Mouse (Mus musculus): Measurements from ENCODE around the gene Gga3. TPM values are rescaled to one million over a fixed set of nuclear protein-coding genes. Genes with fewer than 3 reads are reported as not detected.
A peak's percentile ranks its signal among the peaks of the same experiment; 100 is the strongest.

Gene Gga3
- polyA plus RNA-seq, 1 experiment from 2014 or later = 10.8 TPM

- Histone ChIP-seq H3K27ac (0 out of 2 replicates have a peak overlapping the region, but pooled peaks have one; percentile 13), H3K9me3 (replicated peaks; ENCODE audit: low read length) (no peaks in the 10 kb centered on the region), H3K36me3 (ENCODE audit: insufficient read depth, low read length) (peaks cover 32% of the 10 kb centered on the region), H3K4me3 (replicated peaks; ENCODE audit: low read depth, low read length) (no peak overlapping the region), H3K9ac (ENCODE audit: low read depth, low read length) (no peak overlapping the region), H3K4me2 (ENCODE audit: low read length) (no peak overlapping the region), H3K4me1 (replicated peaks; ENCODE audit: insufficient read depth, low read length) (peaks cover 21% of the 10 kb centered on the region; the same call in 1 of the 2 replicates), H3K27me3 (ENCODE audit: insufficient read depth, low read length) (no peaks in the 10 kb centered on the region)
- DNase-seq (ENCODE audit: low spot score) (no peak), ATAC-seq (replicated peaks; ENCODE audit: low FRiP score, low read depth) (no peak)
- TF ChIP-seq CTCF (IDR thresholded peaks at IDR 0.05; ENCODE audit: low read depth) = no peak
- WGBS = 81% methylated on average over 3 of the region's 3 CpGs
These were observed 5.7 kb upstream of the Gga3 start for GRCm38 (mm10) chr11:115609576-115609975.

GRCm38 (mm10) chr11:115608421-115609399 is 4.9 kb upstream of the Gga3 start:
- Histone ChIP-seq H3K27me3 (ENCODE audit: insufficient read depth, low read length) (no peaks in the 10 kb centered on the region), H3K4me3 (replicated peaks; ENCODE audit: low read depth, low read length) (no peak overlapping the region), H3K4me2 (ENCODE audit: low read length) (no peak overlapping the region), H3K36me3 (ENCODE audit: insufficient read depth, low read length) (peaks cover 32% of the 10 kb centered on the region), H3K27ac (0 out of 2 replicates have a peak overlapping the region, but pooled peaks have one; percentile 13), H3K9ac (ENCODE audit: low read depth, low read length) (no peak overlapping the region), H3K9me3 (replicated peaks; ENCODE audit: low read length) (no peaks in the 10 kb centered on the region), H3K4me1 (replicated peaks; ENCODE audit: insufficient read depth, low read length) (peaks cover 16% of the 10 kb centered on the region; the same call in 1 of the 2 replicates)
- ATAC-seq (replicated peaks; ENCODE audit: low FRiP score, low read depth) = no peak
- WGBS = 81% methylated on average over 23 of the region's 23 CpGs
- no peak for TF ChIP-seq CTCF (IDR thresholded peaks at IDR 0.05; ENCODE audit: low read depth)
- DNase-seq (ENCODE audit: low spot score) = no peak

GRCm38 (mm10) chr11:115606733-115607132 is 2.9 kb upstream of the Gga3 start:
- no peak overlapping the region for H3K4me3 ChIP-seq (replicated peaks; ENCODE audit: low read depth, low read length)
- no peaks in the 10 kb centered on the region for H3K9me3 ChIP-seq (replicated peaks; ENCODE audit: low read length)
- no peak for TF ChIP-seq CTCF (IDR thresholded peaks at IDR 0.05; ENCODE audit: low read depth)
- no peaks in the 10 kb centered on the region for H3K27me3 ChIP-seq (ENCODE audit: insufficient read depth, low read length)
- ATAC-seq (replicated peaks; ENCODE audit: low FRiP score, low read depth) = no peak
- 93% methylated on average over 18 of the region's 18 CpGs for WGBS
- no peak overlapping the region for H3K9ac ChIP-seq (ENCODE audit: low read depth, low read length)
- H3K4me1 ChIP-seq (replicated peaks; ENCODE audit: insufficient read depth, low read length) = peaks cover 16% of the 10 kb centered on the region
- H3K27ac ChIP-seq = no peak overlapping the region
- H3K36me3 ChIP-seq (ENCODE audit: insufficient read depth, low read length) = peaks cover 32% of the 10 kb centered on the region
- H3K4me2 ChIP-seq (ENCODE audit: low read length) = no peak overlapping the region
- no peak for DNase-seq (ENCODE audit: low spot score)

GRCm38 (mm10) chr11:115604304-115604696 is 449 bp upstream of the Gga3 start:
- Histone ChIP-seq H3K9me3 (replicated peaks; ENCODE audit: low read length) (no peaks in the 10 kb centered on the region), H3K27me3 (ENCODE audit: insufficient read depth, low read length) (no peaks in the 10 kb centered on the region), H3K4me2 (ENCODE audit: low read length) (peak overlapping the region; percentile 96), H3K4me3 (replicated peaks; ENCODE audit: low read depth, low read length) (peak overlapping the region; percentile 98), H3K9ac (ENCODE audit: low read depth, low read length) (peak overlapping the region; percentile 97), H3K27ac (peak overlapping the region; percentile 96), H3K4me1 (replicated peaks; ENCODE audit: insufficient read depth, low read length) (peaks cover 14% of the 10 kb centered on the region), H3K36me3 (ENCODE audit: insufficient read depth, low read length) (peaks cover 32% of the 10 kb centered on the region)
- TF ChIP-seq CTCF (IDR thresholded peaks at IDR 0.05; ENCODE audit: low read depth) = no peak
- DNase-seq (ENCODE audit: low spot score) (no peak), ATAC-seq (replicated peaks; ENCODE audit: low FRiP score, low read depth) (peak; percentile 25)
- WGBS = 0% methylated on average over 26 of the region's 26 CpGs

- Histone ChIP-seq H3K36me3 (ENCODE audit: insufficient read depth, low read length) (peaks cover 23% of the 10 kb centered on the region), H3K4me3 (replicated peaks; ENCODE audit: low read depth, low read length) (peak overlapping the region; percentile 98), H3K27ac (peak overlapping the region; percentile 96), H3K4me1 (replicated peaks; ENCODE audit: insufficient read depth, low read length) (peaks cover 14% of the 10 kb centered on the region), H3K27me3 (ENCODE audit: insufficient read depth, low read length) (no peaks in the 10 kb centered on the region), H3K4me2 (ENCODE audit: low read length) (peak overlapping the region; percentile 96), H3K9ac (ENCODE audit: low read depth, low read length) (peak overlapping the region; percentile 97), H3K9me3 (replicated peaks; ENCODE audit: low read length) (no peaks in the 10 kb centered on the region)
- no peak for ATAC-seq (replicated peaks; ENCODE audit: low FRiP score, low read depth)
- DNase-seq (ENCODE audit: low spot score) = no peak
- no peak for TF ChIP-seq CTCF (IDR thresholded peaks at IDR 0.05; ENCODE audit: low read depth)
- 2% methylated on average over 15 of the region's 15 CpGs for WGBS
These were observed 749 bp downstream of the Gga3 start for GRCm38 (mm10) chr11:115603128-115603475.

GRCm38 (mm10) chr11:115601174-115601573 is 2.7 kb downstream of the Gga3 start:
- 68% methylated on average over 4 of the region's 4 CpGs for WGBS
- Histone ChIP-seq H3K27ac (no peak overlapping the region), H3K4me3 (replicated peaks; ENCODE audit: low read depth, low read length) (no peak overlapping the region), H3K4me2 (ENCODE audit: low read length) (no peak overlapping the region), H3K9ac (ENCODE audit: low read depth, low read length) (no peak overlapping the region), H3K36me3 (ENCODE audit: insufficient read depth, low read length) (peaks cover 14% of the 10 kb centered on the region), H3K27me3 (ENCODE audit: insufficient read depth, low read length) (no peaks in the 10 kb centered on the region), H3K9me3 (replicated peaks; ENCODE audit: low read length) (no peaks in the 10 kb centered on the region), H3K4me1 (replicated peaks; ENCODE audit: insufficient read depth, low read length) (peaks cover 14% of the 10 kb centered on the region)
- ATAC-seq (replicated peaks; ENCODE audit: low FRiP score, low read depth) (no peak), DNase-seq (ENCODE audit: low spot score) (no peak)
- no peak for TF ChIP-seq CTCF (IDR thresholded peaks at IDR 0.05; ENCODE audit: low read depth)

Data from kidney, postnatal 0 days (tissue).